Mouse (Mus musculus): ENCODE results near the gene Tmem19.

GRCm38 (mm10) chr10:115363151-115363550, 850 bp upstream of the Tmem19 start:
- no peak for TF ChIP-seq CTCF (IDR thresholded peaks at IDR 0.05; ENCODE audit: low read depth)
- TF ChIP-seq EP300 (IDR thresholded peaks at IDR 0.05; ENCODE audit: low read depth), result no peak
